ENCODE assay signal across 20 mouse cellular contexts in the genomic region with DNA sequence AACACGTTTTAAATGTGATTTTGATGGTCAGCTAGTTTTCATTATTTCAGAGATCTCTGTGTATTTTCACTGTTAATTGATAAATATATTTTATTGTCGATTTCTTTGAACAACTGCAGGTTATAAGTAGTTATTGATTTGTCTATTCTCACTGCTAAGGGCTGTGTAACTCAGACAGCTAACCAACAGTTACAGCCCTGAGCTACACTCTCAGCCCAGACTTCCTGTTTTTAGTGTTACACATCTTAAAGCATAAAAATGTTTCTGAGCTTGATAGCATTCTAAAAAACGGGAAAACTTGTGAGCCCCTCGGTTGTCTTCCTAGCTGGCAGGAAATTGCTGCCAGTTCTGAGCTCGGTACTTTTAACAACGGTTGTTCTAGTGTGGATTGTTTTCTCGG.
DNase-seq lines count a peak whose midpoint lies in the region; ATAC-seq lines count a peak whose summit lies in the region.
"Had no signal": no experiment of that assay in that cellular context is flagged by ENCODE, and none has a peak within 500 bp of the region (broad histone marks: within the 10 kb centered on the region; RNA-seq: fewer than 3 reads in every experiment).

No protein-coding gene starts in this region.

- DNase-seq in heart, adult 11 months, result peak; percentile 23
- DNase-seq in heart, adult 18-20 months, result no peak
- DNase-seq in yolk sac, embryonic 10.5 days (ENCODE audit: low spot score), result no peak
- no peak for DNase-seq in urinary bladder, postnatal 4 days (ENCODE audit: low spot score in 2 of 2)
- no peak for DNase-seq in heart, postnatal 4 days
- DNase-seq: adrenal gland, adult 2 months; adrenal gland, postnatal 10 days; adrenal gland, postnatal 25 days; B cell, adult 2 months; cerebellum, adult 11 months; cerebellum, adult 18-20 months; cerebellum, adult 8-10 months; cerebellum, adult 9-11 months; cerebellum, postnatal 14 days; cerebellum, postnatal 36 days had no signal

- peak; percentile 79 for ATAC-seq in granulocyte monocyte progenitor cell, adult 5-6 weeks (replicated peaks; ENCODE audit: poor library complexity, severe bottlenecking)
- ATAC-seq in megakaryocyte, adult 5-6 weeks (ENCODE audit: poor library complexity, severe bottlenecking), result peak; percentile 60
- ATAC-seq: CD4-positive, CD25-positive, alpha-beta regulatory T cell, adult 4 months; forebrain, embryonic 13.5 days; forebrain, embryonic 15.5 days had no signal
